Mouse (Mus musculus): ENCODE measurements at regions not wholly inside any gene's neighbourhood (a gene's known extent, or its start where the extent isn't known, plus 50 kb on each side); places are given as distances from the start of the nearest gene placed in this dataset.

- Histone ChIP-seq H3K27ac (replicated peaks; ENCODE audit: low read depth, low read length) (no peak overlapping the region), H3K9ac (ENCODE audit: low read depth, low read length, severe bottlenecking) (no peak overlapping the region), H3K36me3 (ENCODE audit: control insufficient read depth, insufficient read depth, low read length) (no peaks in the 10 kb centered on the region), H3K27me3 (ENCODE audit: control insufficient read depth, insufficient read depth, low read length) (no peaks in the 10 kb centered on the region), H3K4me2 (replicated peaks; ENCODE audit: low read depth, low read length, severe bottlenecking) (no peak overlapping the region), H3K9me3 (ENCODE audit: control insufficient read depth, low read length) (no peaks in the 10 kb centered on the region), H3K4me1 (ENCODE audit: control insufficient read depth, insufficient read depth, low read length) (peaks cover 7% of the 10 kb centered on the region), H3K4me3 (replicated peaks; ENCODE audit: low read length) (no peak overlapping the region)
- no peak for DNase-seq (ENCODE audit: low spot score)
- TF ChIP-seq POLR2A (IDR thresholded peaks at IDR 0.05; ENCODE audit: borderline replicate concordance, extremely low read depth, insufficient read depth, insufficient read length): no peak
- 68% methylated on average over 12 of the region's 12 CpGs for WGBS
- no peak for ATAC-seq (ENCODE audit: low FRiP score, low read depth)
Observed at GRCm38 (mm10) chr1:151100565-151101483, 81.5 kb upstream of the Gm47985 start.

GRCm38 (mm10) chr1:151101516-151101915, 80.8 kb upstream of the Gm47985 start:
- H3K4me3 ChIP-seq (replicated peaks; ENCODE audit: low read length): no peak overlapping the region
- no peak overlapping the region for H3K9ac ChIP-seq (ENCODE audit: low read depth, low read length, severe bottlenecking)
- WGBS: 89% methylated on average over 1 of the region's 1 CpGs
- H3K4me1 ChIP-seq (ENCODE audit: control insufficient read depth, insufficient read depth, low read length): peaks cover 4% of the 10 kb centered on the region
- no peak overlapping the region for H3K4me2 ChIP-seq (replicated peaks; ENCODE audit: low read depth, low read length, severe bottlenecking)
- DNase-seq (ENCODE audit: low spot score) (no peak), ATAC-seq (ENCODE audit: low FRiP score, low read depth) (no peak)
- no peak overlapping the region for H3K27ac ChIP-seq (replicated peaks; ENCODE audit: low read depth, low read length)
- H3K9me3 ChIP-seq (ENCODE audit: control insufficient read depth, low read length): no peaks in the 10 kb centered on the region
- TF ChIP-seq POLR2A (IDR thresholded peaks at IDR 0.05; ENCODE audit: borderline replicate concordance, extremely low read depth, insufficient read depth, insufficient read length): no peak
- no peaks in the 10 kb centered on the region for H3K36me3 ChIP-seq (ENCODE audit: control insufficient read depth, insufficient read depth, low read length)
- H3K27me3 ChIP-seq (ENCODE audit: control insufficient read depth, insufficient read depth, low read length): no peaks in the 10 kb centered on the region

DNA sequence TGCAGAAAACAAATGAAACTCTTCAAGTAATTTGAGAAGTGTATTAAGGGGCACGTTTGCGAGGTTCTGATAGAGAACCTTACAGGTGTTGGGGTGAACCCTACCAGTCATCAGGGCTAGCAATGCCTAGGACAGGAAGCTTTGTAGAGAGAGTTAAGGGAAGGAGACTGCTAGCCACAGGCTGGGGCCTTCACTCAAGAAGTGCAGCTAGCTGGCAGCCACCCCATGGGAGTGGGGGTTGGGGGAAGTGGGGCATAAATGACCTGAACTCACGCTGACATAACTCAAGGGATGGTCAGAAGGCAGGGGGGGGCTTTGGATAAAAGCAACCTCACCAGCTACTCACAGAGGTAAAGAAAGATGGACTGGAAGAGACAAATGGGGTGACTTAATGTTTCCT, 80.3 kb upstream of the Gm47985 start:
- Histone ChIP-seq H3K27me3 (ENCODE audit: control insufficient read depth, insufficient read depth, low read length) (no peaks in the 10 kb centered on the region), H3K4me3 (replicated peaks; ENCODE audit: low read length) (no peak overlapping the region), H3K9me3 (ENCODE audit: control insufficient read depth, low read length) (no peaks in the 10 kb centered on the region), H3K4me1 (ENCODE audit: control insufficient read depth, insufficient read depth, low read length) (peaks cover 4% of the 10 kb centered on the region), H3K4me2 (replicated peaks; ENCODE audit: low read depth, low read length, severe bottlenecking) (no peak overlapping the region), H3K36me3 (ENCODE audit: control insufficient read depth, insufficient read depth, low read length) (no peaks in the 10 kb centered on the region), H3K9ac (ENCODE audit: low read depth, low read length, severe bottlenecking) (no peak overlapping the region), H3K27ac (replicated peaks; ENCODE audit: low read depth, low read length) (no peak overlapping the region; the same call in 1 of the 2 replicates)
- WGBS: 66% methylated on average over 3 of the region's 3 CpGs
- DNase-seq (ENCODE audit: low spot score) (no peak), ATAC-seq (ENCODE audit: low FRiP score, low read depth) (no peak)
- TF ChIP-seq POLR2A (IDR thresholded peaks at IDR 0.05; ENCODE audit: borderline replicate concordance, extremely low read depth, insufficient read depth, insufficient read length): no peak

- Histone ChIP-seq H3K4me1 (ENCODE audit: control insufficient read depth, insufficient read depth, low read length) (peaks cover 4% of the 10 kb centered on the region), H3K27me3 (ENCODE audit: control insufficient read depth, insufficient read depth, low read length) (no peaks in the 10 kb centered on the region), H3K27ac (replicated peaks; ENCODE audit: low read depth, low read length) (no peak overlapping the region), H3K9ac (ENCODE audit: low read depth, low read length, severe bottlenecking) (no peak overlapping the region), H3K9me3 (ENCODE audit: control insufficient read depth, low read length) (no peaks in the 10 kb centered on the region), H3K4me3 (replicated peaks; ENCODE audit: low read length) (no peak overlapping the region), H3K36me3 (ENCODE audit: control insufficient read depth, insufficient read depth, low read length) (no peaks in the 10 kb centered on the region), H3K4me2 (replicated peaks; ENCODE audit: low read depth, low read length, severe bottlenecking) (no peak overlapping the region)
- DNase-seq (ENCODE audit: low spot score): peak; percentile 38
- ATAC-seq (ENCODE audit: low FRiP score, low read depth): peak; percentile 37; the same call in 1 of the 2 replicates
- WGBS: 54% methylated on average over 16 of the region's 16 CpGs
- TF ChIP-seq POLR2A (IDR thresholded peaks at IDR 0.05; ENCODE audit: borderline replicate concordance, extremely low read depth, insufficient read depth, insufficient read length): no peak
Observed at GRCm38 (mm10) chr1:151102646-151103391, 79.5 kb upstream of the Gm47985 start.

DNA sequence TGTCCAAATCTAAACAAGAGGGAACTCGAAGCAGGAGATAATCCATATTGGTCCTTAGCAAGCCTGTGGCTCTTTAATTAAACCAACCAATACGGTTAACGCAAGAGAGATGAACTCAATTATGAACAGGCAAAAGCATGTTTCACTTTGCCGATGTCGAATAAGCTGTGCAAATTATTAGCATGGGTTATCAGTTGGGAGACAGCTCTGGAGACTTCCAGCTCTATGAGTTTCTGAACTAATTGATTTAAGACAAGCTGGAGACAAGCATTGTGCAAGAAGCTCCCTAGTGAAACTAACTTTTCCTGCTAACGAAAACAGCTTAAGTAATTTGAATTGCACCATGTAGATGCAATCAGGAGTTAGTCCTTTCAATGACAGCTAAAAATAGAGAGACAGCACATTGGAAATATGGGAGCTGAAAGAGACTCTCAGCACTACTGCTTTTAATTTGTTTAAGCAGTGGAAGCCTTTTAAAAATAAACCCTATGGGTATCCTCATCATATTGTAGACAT, 78.8 kb upstream of the Gm47985 start:
- ATAC-seq (ENCODE audit: low FRiP score, low read depth) (no peak), DNase-seq (ENCODE audit: low spot score) (peak; percentile 28)
- Histone ChIP-seq H3K9ac (ENCODE audit: low read depth, low read length, severe bottlenecking) (no peak overlapping the region), H3K36me3 (ENCODE audit: control insufficient read depth, insufficient read depth, low read length) (no peaks in the 10 kb centered on the region), H3K4me1 (ENCODE audit: control insufficient read depth, insufficient read depth, low read length) (peaks cover 4% of the 10 kb centered on the region), H3K4me3 (replicated peaks; ENCODE audit: low read length) (no peak overlapping the region), H3K4me2 (replicated peaks; ENCODE audit: low read depth, low read length, severe bottlenecking) (no peak overlapping the region), H3K27ac (replicated peaks; ENCODE audit: low read depth, low read length) (no peak overlapping the region), H3K9me3 (ENCODE audit: control insufficient read depth, low read length) (no peaks in the 10 kb centered on the region), H3K27me3 (ENCODE audit: control insufficient read depth, insufficient read depth, low read length) (no peaks in the 10 kb centered on the region)
- WGBS: 64% methylated on average over 6 of the region's 6 CpGs
- TF ChIP-seq POLR2A (IDR thresholded peaks at IDR 0.05; ENCODE audit: borderline replicate concordance, extremely low read depth, insufficient read depth, insufficient read length): no peak
